Mouse (Mus musculus) embryo, embryonic 10 days (tissue): Measurements from ENCODE around the gene Ccdc33.

ENCODE experiments used
- DNase-seq: peaks from one replicate; pipeline ENCODE4 v3.0.0-alpha.2; 2015; ENCODE audit warnings: low spot score

Ccdc33 gene

GRCm38 (mm10) chr9:58118671-58119070 lies at the start of gene Ccdc33:
Gene Ccdc33 (minus strand): TSS chr9:58118823.
- no peak for DNase-seq

- no peak for DNase-seq
These were observed 47.2 kb upstream of the Ccdc33 start for GRCm38 (mm10) chr9:58165779-58166178.

- no peak for DNase-seq
These were observed 44.5 kb upstream of the Ccdc33 start for GRCm38 (mm10) chr9:58163146-58163545.

GRCm38 (mm10) chr9:58162173-58162572 lies 43.5 kb upstream of the Ccdc33 start:
- DNase-seq = no peak

- DNase-seq = no peak
These were observed 41.7 kb upstream of the Ccdc33 start for GRCm38 (mm10) chr9:58160315-58160714.

GRCm38 (mm10) chr9:58159855-58160254 lies 41.2 kb upstream of the Ccdc33 start:
- no peak for DNase-seq

- DNase-seq = peak; percentile 60
These were observed 40.1 kb upstream of the Ccdc33 start for GRCm38 (mm10) chr9:58158541-58159311.

- no peak for DNase-seq
These were observed 39.2 kb upstream of the Ccdc33 start for GRCm38 (mm10) chr9:58157838-58158237.

- no peak for DNase-seq
These were observed 38.4 kb upstream of the Ccdc33 start for GRCm38 (mm10) chr9:58156819-58157560.

GRCm38 (mm10) chr9:58155366-58155765 lies 36.7 kb upstream of the Ccdc33 start:
- no peak for DNase-seq

GRCm38 (mm10) chr9:58153095-58153494 lies 34.5 kb upstream of the Ccdc33 start:
- DNase-seq = no peak

GRCm38 (mm10) chr9:58150733-58151361 lies 32.2 kb upstream of the Ccdc33 start:
- no peak for DNase-seq

- DNase-seq = no peak
These were observed 30.2 kb upstream of the Ccdc33 start for GRCm38 (mm10) chr9:58148806-58149205.

GRCm38 (mm10) chr9:58145417-58145816 lies 26.8 kb upstream of the Ccdc33 start:
- no peak for DNase-seq

GRCm38 (mm10) chr9:58144664-58145063 lies 26.0 kb upstream of the Ccdc33 start:
- peak; percentile 62 for DNase-seq

- peak; percentile 71 for DNase-seq
These were observed 24.8 kb upstream of the Ccdc33 start for GRCm38 (mm10) chr9:58143419-58143818.

- peak; percentile 42 for DNase-seq
These were observed 21.3 kb upstream of the Ccdc33 start for GRCm38 (mm10) chr9:58139947-58140346.

- DNase-seq = peak; percentile 30
These were observed 17.3 kb upstream of the Ccdc33 start for GRCm38 (mm10) chr9:58135921-58136321.

GRCm38 (mm10) chr9:58134906-58135305 lies 16.3 kb upstream of the Ccdc33 start:
- peak; percentile 69 for DNase-seq

- DNase-seq = peak; percentile 70
These were observed 15.6 kb upstream of the Ccdc33 start for GRCm38 (mm10) chr9:58133893-58134884.

- no peak for DNase-seq
These were observed 13.1 kb upstream of the Ccdc33 start for GRCm38 (mm10) chr9:58131735-58132134.

- no peak for DNase-seq
These were observed 12.3 kb upstream of the Ccdc33 start for GRCm38 (mm10) chr9:58130909-58131308.
